Mouse (Mus musculus) right cerebral cortex, postnatal 14 days (tissue): ENCODE results near the gene Gemin8.

ENCODE experiments used
- DNase-seq: peaks from one replicate; pipeline ENCODE4 v3.0.0; 2022

The Gemin8 gene

DNA sequence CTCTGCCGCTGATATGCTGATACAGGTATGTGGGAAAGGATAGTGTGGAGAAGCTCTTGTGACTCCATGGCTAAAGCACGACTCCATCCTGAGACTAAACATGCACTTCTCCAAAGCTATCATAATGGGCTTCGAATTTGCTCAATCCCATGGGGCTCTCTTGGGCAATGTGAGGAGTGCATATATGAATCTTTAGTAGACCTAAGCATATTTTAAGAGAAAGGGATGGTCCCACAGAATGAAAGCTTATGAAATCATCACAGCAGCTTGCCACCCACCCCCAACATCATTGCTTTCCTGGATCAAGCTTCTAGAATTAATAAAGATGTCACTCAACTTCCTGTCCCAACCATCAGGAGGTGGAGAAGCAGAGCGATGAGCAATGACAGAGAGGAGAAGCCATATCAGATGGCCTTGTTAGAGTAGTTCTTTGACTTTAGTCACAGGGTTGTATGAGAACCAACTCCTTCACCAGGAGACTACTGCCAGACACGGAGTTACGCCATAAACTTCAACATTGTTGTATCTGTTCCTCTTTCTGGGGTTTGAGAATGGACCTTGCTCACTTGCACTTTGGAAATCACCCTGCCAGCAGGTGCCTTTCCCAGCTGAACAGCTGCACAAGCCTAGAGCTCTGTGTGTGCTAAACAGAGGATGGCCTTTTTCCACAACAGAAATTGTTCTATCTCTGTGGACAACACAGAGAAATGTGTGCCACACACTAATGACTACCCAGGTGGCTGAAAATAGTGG lies 60.4 kb downstream of the Gemin8 start:
- no peak for DNase-seq

DNA sequence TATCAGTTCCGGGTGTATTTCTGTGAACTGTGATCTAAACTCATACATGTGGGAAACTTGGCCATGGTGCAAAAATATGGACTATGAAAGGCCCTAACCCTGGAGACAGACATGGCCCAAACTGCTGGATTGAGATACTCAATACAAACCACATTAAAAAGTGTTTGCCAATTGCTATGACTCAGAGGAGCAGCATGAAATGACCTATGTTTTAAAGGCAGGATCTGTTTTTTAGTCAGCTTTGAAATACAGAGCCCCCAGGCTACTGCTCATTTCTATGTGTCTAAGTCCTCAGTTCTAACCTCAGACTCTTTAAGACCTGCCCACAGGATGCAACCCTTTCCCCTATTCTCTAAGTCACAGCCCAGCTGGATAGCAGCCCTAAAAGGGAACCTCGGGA lies 65.9 kb downstream of the Gemin8 start:
- DNase-seq = no peak

DNA sequence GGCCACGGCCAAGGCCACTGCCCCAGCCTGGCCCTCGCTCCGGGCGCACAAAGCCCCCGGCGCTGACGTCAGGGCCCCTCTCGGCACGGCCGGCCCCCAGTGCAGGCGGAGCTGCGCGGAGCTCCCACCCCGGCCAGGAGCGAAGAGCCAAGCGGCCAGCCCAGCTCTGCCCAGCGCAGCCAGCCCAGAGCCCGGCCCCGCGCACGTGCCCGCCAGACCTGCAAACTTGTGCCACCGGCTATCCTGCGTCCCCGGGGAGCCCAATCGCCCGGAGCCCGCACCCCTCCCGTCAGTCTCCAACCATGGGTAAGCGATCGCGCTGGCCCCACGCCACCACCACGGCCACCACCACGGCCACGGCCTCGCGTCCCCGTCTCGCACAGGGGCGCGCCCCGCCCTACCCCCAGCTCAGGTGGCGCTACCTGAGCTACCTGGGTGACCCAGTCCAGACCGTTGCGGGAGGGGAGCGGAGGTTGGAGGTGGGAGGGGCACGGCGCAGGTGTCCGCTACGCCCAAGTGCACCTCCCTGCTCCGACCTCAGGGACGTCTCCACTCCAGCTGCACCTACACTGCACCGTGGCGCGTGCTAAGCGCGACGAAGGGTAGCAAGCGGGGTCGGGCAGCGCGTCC lies 68.7 kb downstream of the Gemin8 start, which contains the start of gene Gpm6b:
Gpm6b (plus strand) TSS at position 81 of the 630 bp plus-strand sequence.
- DNase-seq = peak; percentile 62

- no peak for DNase-seq
These were observed 69.3 kb downstream of the Gemin8 start for GRCm38 (mm10) chrX:166239520-166239919.
